Mouse (Mus musculus) CD8-positive naive resting alpha-beta T cell, adult 2 months (primary cell): ENCODE measurements around the gene Itga6.

Experiments used
- DNase-seq, 2 experiments: peaks; one replicate each; pipeline ENCODE4 v3.0.0; 2022; ENCODE audit warnings: low read depth in 2 of 2, low spot score in 2 of 2

The Itga6 gene

GRCm38 (mm10) chr2:71760091-71760490 lies 14.7 kb downstream of the Itga6 start:
- DNase-seq: no peak

GRCm38 (mm10) chr2:71761081-71761480 lies 15.7 kb downstream of the Itga6 start:
- DNase-seq: no peak

DNA sequence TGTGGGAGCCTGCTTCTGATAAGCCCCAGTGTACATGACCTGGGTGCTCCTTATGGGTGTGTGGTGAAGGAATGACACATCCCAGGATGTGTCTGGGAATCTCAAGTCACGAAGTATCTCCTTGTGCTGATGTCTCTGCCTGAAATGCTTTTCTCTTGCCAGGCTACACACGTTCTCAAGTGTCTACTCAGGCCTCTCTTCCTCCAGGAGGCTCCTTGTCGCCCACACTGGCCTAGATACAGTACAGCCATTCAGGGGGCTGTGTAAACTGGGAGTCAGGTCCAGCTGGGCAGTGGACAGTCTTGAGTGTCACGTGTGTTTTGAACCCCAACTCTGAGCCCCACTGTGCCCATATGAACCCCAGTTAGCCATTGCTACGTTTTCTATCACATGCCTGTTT lies 19.1 kb downstream of the Itga6 start:
- no peak for DNase-seq

- no peak for DNase-seq
These were observed 19.7 kb downstream of the Itga6 start for GRCm38 (mm10) chr2:71764961-71765735.

DNA sequence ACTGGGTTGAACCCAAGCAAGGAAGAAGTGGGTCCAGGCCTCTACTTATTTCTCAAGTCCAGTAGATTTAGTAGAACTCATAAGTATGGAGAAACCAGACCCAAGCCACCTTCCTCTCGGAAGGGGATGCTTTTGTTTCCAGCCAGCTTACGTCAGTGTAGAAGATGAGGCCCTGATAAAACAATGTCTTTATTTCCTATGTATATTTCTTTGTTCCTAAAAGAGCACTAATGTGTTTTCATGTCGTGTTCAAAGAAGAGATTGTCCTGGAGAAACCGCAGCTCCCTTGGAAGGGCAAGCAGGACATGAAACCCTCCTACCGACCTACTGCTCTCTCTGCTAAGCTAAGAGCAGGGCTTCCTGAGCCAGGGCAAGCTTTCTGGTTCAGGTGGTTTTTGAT lies 20.6 kb downstream of the Itga6 start:
- no peak for DNase-seq

GRCm38 (mm10) chr2:71767019-71767610 lies 21.7 kb downstream of the Itga6 start:
- no peak for DNase-seq

- DNase-seq: no peak
These were observed 26.3 kb downstream of the Itga6 start for GRCm38 (mm10) chr2:71771762-71772161.

DNA sequence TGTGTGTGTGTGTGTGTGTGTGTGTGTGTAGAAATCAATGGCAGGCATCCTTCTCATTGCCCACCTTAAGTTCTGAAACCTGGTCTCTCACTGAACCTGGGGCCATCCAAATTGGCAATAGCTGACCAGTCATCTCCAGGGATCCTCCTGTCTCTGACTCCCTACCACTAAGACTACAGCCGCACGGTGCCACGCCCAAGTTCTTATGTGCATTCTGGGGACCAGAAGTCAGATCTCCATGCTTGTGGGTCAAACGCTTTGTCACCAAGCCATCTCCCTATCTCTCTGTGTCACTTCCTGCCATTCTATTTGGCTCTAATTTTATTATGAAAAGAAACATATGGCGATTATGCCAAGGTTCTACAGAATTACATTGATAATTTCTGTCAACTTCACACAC lies 28.3 kb downstream of the Itga6 start:
- no peak for DNase-seq

- no peak for DNase-seq
These were observed 29.0 kb downstream of the Itga6 start for GRCm38 (mm10) chr2:71774246-71774951.

DNA sequence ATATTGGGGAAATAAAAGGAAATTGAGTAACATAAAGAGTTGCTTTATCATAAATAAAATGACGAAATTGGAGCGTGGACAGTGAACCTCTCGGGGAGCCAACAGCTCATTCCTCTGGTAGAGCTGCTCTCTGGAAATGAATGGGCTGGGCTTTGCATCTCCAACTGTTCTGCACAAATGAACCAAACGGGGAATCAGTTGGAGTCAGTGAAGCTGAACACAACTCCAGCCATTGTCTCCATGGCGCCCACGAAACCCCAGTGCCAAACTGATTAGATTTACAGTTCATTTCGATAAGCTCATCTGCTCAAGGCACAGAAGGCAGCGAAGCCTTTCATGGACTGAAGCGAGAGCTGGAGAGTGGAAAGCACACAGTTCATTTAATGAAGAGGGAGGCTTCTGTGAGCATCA lies 29.8 kb downstream of the Itga6 start:
- no peak for DNase-seq

DNA sequence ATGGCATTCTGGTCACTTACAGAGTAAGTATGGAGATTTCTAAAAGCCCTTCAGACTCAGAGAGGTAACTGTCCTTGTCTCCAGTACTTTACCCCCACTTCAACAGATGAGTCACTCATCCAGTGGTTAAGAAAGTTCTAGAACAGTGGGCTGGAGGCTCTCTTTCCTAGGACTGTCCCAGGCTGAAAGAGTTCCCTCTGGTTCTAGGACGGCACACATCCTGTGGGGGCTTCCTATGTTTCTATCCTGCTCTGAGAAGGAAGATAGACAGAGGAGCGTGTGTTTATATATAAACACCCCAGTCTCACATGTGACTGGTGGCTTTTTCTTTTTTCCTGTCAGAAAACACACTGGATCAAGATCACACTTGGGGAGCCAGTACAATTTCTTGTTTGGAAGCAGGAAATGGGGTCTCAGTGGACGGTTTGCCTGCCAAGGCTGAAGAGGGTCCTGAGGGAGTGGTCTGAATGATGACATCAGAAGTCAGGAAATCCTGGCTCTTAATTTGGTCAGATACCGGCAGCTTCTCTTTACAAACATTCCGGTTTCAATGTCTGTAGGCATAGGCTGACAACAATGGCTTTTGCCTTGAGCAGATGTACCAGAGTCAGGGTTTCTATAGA lies 34.0 kb downstream of the Itga6 start:
- DNase-seq: no peak

GRCm38 (mm10) chr2:71780016-71780415 lies 34.6 kb downstream of the Itga6 start:
- DNase-seq: no peak

DNA sequence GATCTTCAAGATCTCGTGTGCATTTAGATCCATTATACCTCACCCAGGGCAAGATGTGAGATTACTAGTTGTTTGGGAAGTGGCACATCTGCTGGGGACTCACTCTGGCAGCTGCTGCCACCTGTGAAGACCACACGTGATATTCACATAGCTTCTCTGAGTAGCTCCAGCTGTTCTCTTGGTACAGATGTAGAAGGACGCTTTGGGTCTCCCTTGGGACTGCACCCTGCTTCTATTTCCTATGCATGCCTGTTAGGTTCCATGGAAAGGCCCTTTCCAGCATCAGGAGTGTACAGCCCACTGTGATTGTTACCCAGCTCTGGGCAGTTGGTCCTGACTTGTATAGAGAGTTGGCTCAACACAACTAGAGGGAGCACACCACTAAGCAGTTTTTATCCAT lies 39.8 kb downstream of the Itga6 start:
- no peak for DNase-seq

- DNase-seq: no peak
These were observed 40.6 kb downstream of the Itga6 start for GRCm38 (mm10) chr2:71786060-71786459.

DNA sequence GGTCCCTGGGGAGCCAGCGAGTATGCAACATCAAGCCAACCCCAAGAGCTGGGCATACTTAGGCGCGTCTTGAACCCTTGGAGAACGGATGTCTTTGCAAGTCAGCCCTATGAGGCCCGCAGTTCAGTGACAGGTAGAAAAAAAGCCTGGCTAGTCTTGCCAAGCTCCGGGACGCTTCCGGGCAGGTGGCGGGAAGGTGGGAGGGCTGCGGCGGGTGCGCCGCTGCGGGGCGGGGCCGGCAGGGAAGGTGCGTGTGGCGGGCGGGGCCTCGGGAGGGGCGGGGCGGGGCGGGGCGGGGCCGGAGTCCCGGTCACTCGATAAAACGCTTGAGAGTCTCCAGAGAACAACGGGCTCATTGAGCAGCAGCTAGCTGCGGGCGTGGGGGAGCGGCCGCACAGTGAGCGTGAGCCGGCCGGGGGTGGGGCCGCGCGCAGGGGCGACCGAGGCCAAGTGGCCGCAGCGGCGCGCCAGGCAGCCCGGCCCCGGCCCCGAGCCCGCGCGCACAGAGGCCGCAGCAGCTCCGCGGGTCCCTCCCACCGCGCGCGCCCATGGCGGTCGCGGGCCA lies 41.3 kb downstream of the Itga6 start:
- peak; percentile 61 to 64 for DNase-seq

DNA sequence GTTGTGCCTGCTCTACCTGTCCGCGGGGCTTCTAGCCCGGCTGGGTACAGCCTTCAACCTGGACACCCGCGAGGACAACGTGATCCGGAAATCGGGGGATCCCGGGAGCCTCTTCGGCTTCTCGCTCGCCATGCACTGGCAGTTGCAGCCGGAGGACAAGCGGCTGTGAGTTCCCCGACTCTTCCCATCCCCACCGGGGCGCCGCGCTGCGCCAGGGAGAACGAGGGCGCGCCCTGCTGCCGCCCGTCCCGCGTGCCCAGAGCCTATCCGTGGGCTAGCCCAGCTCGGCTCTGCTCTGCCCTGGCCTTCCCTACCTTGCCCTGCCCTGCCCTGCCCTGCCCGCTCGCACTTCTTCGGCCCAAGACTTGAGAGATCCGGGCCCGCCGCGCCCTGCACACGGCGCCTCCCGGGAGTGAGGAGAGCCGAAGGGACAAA lies 41.8 kb downstream of the Itga6 start:
- peak; percentile 36 to 45 for DNase-seq

- peak in 1 of 2 experiments; percentile 30 for DNase-seq
These were observed 42.4 kb downstream of the Itga6 start for GRCm38 (mm10) chr2:71787591-71788460.

GRCm38 (mm10) chr2:71790752-71791151 lies 45.3 kb downstream of the Itga6 start:
- no peak for DNase-seq

GRCm38 (mm10) chr2:71791203-71791602 lies 45.8 kb downstream of the Itga6 start:
- DNase-seq: no peak

DNA sequence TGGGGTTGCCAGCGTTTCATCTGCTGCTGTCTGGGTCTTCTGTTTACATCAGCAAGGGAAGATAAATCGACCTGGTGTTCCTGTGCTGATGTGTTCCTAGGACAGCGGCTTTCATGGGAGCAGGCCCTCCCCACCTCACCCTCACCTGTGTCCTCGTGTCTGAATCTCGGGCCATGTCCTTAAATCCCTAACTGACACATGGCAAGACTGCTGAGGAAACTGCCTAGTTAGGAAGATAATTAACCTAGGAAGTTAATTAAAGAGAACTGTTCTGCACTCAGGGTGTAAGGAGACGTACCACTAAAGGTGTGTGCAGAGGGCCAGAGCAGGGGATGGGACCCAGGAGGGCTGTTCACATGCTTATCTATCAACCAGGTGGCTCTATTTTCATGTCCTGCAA lies 48.7 kb downstream of the Itga6 start:
- DNase-seq: no peak
